Mouse (Mus musculus): Measurements from ENCODE around the gene Vps35l.

Vps35l gene

GRCm38 (mm10) chr7:118739975-118740531 lies at the start of gene Vps35l:
TSS of gene Vps35l (plus strand) at chr7:118740226.
- DNase-seq (ENCODE audit: low read depth) = peak; percentile 93

GRCm38 (mm10) chr7:118691287-118691686 lies 48.7 kb upstream of the Vps35l start:
- DNase-seq (ENCODE audit: low read depth) = no peak

GRCm38 (mm10) chr7:118696146-118696545 lies 43.9 kb upstream of the Vps35l start:
- no peak for DNase-seq (ENCODE audit: low read depth)

GRCm38 (mm10) chr7:118697168-118697567 lies 42.9 kb upstream of the Vps35l start:
- no peak for DNase-seq (ENCODE audit: low read depth)

- no peak for DNase-seq (ENCODE audit: low read depth)
Observed at GRCm38 (mm10) chr7:118698882-118699281, 41.1 kb upstream of the Vps35l start.

- no peak for DNase-seq (ENCODE audit: low read depth)
Observed at GRCm38 (mm10) chr7:118703144-118703561, 36.9 kb upstream of the Vps35l start.

GRCm38 (mm10) chr7:118704001-118704850 lies 35.8 kb upstream of the Vps35l start:
- DNase-seq (ENCODE audit: low read depth) = peak; percentile 39

GRCm38 (mm10) chr7:118705101-118705961 lies 34.7 kb upstream of the Vps35l start, which contains the start of gene Gde1:
TSS of gene Gde1 (minus strand) at chr7:118705778.
- peak; percentile 85 for DNase-seq (ENCODE audit: low read depth)

- DNase-seq (ENCODE audit: low read depth) = no peak
Observed at GRCm38 (mm10) chr7:118706051-118706450, 34.0 kb upstream of the Vps35l start.

GRCm38 (mm10) chr7:118706488-118706887 lies 33.5 kb upstream of the Vps35l start:
- no peak for DNase-seq (ENCODE audit: low read depth)

- DNase-seq (ENCODE audit: low read depth) = no peak
Observed at GRCm38 (mm10) chr7:118707216-118707615, 32.8 kb upstream of the Vps35l start.

GRCm38 (mm10) chr7:118708002-118708401 lies 32.0 kb upstream of the Vps35l start:
- DNase-seq (ENCODE audit: low read depth) = no peak

GRCm38 (mm10) chr7:118710776-118711175 lies 29.2 kb upstream of the Vps35l start:
- no peak for DNase-seq (ENCODE audit: low read depth)

GRCm38 (mm10) chr7:118712228-118713173 lies 27.5 kb upstream of the Vps35l start, which contains the start of gene Ccp110:
TSS of gene Ccp110 (plus strand) at chr7:118712552.
- DNase-seq (ENCODE audit: low read depth) = peak; percentile 94

- no peak for DNase-seq (ENCODE audit: low read depth)
Observed at GRCm38 (mm10) chr7:118714873-118715272, 25.2 kb upstream of the Vps35l start.

GRCm38 (mm10) chr7:118718066-118718465 lies 22.0 kb upstream of the Vps35l start:
- DNase-seq (ENCODE audit: low read depth) = no peak

GRCm38 (mm10) chr7:118723927-118724326 lies 16.1 kb upstream of the Vps35l start:
- no peak for DNase-seq (ENCODE audit: low read depth)

GRCm38 (mm10) chr7:118725459-118725858 lies 14.6 kb upstream of the Vps35l start:
- DNase-seq (ENCODE audit: low read depth) = no peak

- DNase-seq (ENCODE audit: low read depth) = no peak
Observed at GRCm38 (mm10) chr7:118728846-118729587, 11.0 kb upstream of the Vps35l start.

- DNase-seq (ENCODE audit: low read depth) = no peak
Observed at GRCm38 (mm10) chr7:118731781-118732180, 8.2 kb upstream of the Vps35l start.
